Mouse (Mus musculus) liver, adult 2 months (tissue): ENCODE measurements around the gene Hoxa2. TPM values are rescaled to one million over a fixed set of nuclear protein-coding genes. Genes with fewer than 3 reads are reported as not detected.

Source experiments
- DNase-seq: peaks from one replicate; pipeline ENCODE4 v3.0.0-alpha.2; 2011; ENCODE audit warnings: low read depth, low spot score; ENCODE audit errors: extremely low read depth
- H3K27ac ChIP-seq: fragments of 200-500 bp; replicated peaks from 2 replicates; pipeline ENCODE4 v1.5.1; 2012; ENCODE audit warnings: low read depth, mild to moderate bottlenecking, control low read depth, inconsistent platforms, low read length; ENCODE audit not compliant: insufficient read depth
- H3K27me3 ChIP-seq: fragments of 200-500 bp; 2 replicates; pipeline ENCODE4 v1.6.1; 2012; ENCODE audit warnings: mild to moderate bottlenecking, moderate library complexity, low read length, inconsistent platforms; ENCODE audit not compliant: control insufficient read depth, insufficient read depth
- H3K36me3 ChIP-seq: fragments of 200-500 bp; 2 replicates; pipeline ENCODE4 v1.6.1; 2012; ENCODE audit warnings: low read length, inconsistent platforms; ENCODE audit not compliant: control insufficient read depth, insufficient read depth
- H3K4me1 ChIP-seq: fragments of 200-500 bp; 2 replicates; pipeline ENCODE4 v1.6.1; 2011; ENCODE audit warnings: low read length; ENCODE audit not compliant: control insufficient read depth, insufficient read depth
- H3K4me3 ChIP-seq: fragments of 200-500 bp; 2 replicates; pipeline ENCODE4 v1.5.1; 2011; ENCODE audit warnings: low read depth, mild to moderate bottlenecking, control low read depth, low read length, moderate library complexity; ENCODE audit not compliant: insufficient read depth
- H3K79me2 ChIP-seq: fragments of 200-500 bp; 2 replicates; pipeline ENCODE4 v1.6.1; 2012; ENCODE audit warnings: inconsistent platforms, mild to moderate bottlenecking, low read length, moderate library complexity; ENCODE audit not compliant: control insufficient read depth, insufficient read depth
- H3K9ac ChIP-seq: fragments of 200-500 bp; 2 replicates; pipeline ENCODE4 v1.6.1; 2012; ENCODE audit warnings: low read depth, mild to moderate bottlenecking, control low read depth, inconsistent platforms, low read length
- CTCF ChIP-seq: fragments of 200-500 bp; IDR thresholded peaks from 2 replicates; pipeline ENCODE4 v1.5.1; 2011; ENCODE audit warnings: low read depth, low read length, control low read depth
- POLR2A ChIP-seq: fragments of 200-500 bp; IDR thresholded peaks from 2 replicates; pipeline ENCODE4 v1.6.1; 2011; ENCODE audit warnings: low read length, control low read depth; ENCODE audit not compliant: insufficient read depth; ENCODE audit errors: extremely low read depth
- WGBS: fragments of 180-500 bp; shearing (Covaris S2); methylation state at CpG from one replicate; pipeline ENCODE4 v1.1.7; 2018; 5-methylcytosine and 5-hydroxymethylcytosine counted together
- polyA plus RNA-seq: library from polyadenylated mRNA; depleted of rRNA; stranded (reverse); fragments of >200 nt; gene quantifications from 2 replicates; pipeline ENCODE4 v1.2.3, GENCODE M21; 2012
- total RNA-seq: library from RNA; depleted of rRNA; stranded (reverse); fragments of >200 nt; gene quantifications from 2 replicates; pipeline ENCODE4 v1.2.3, GENCODE M21; 2014

Hoxa2 gene
- total and polyA plus RNA-seq, 2 experiments = 0.09 to 0.27 TPM

GRCm38 (mm10) chr6:52206882-52207683 is 42.5 kb upstream of the Hoxa2 start:
- Histone ChIP-seq H3K4me1 (no peaks in the 10 kb centered on the region; the same call in 1 of the 2 replicates), H3K79me2 (no peaks in the 10 kb centered on the region), H3K4me3 (no peak overlapping the region), H3K36me3 (no peaks in the 10 kb centered on the region), H3K9ac (no peak overlapping the region), H3K27ac (no peak overlapping the region), H3K27me3 (peaks cover 47% of the 10 kb centered on the region)
- WGBS = 28% methylated on average over 4 of the region's 4 CpGs
- no peak for DNase-seq
- TF ChIP-seq POLR2A (no peak), CTCF (no peak)

- Histone ChIP-seq H3K27me3 (peaks cover 37% of the 10 kb centered on the region), H3K27ac (no peak overlapping the region), H3K9ac (no peak overlapping the region), H3K4me3 (no peak overlapping the region), H3K36me3 (no peaks in the 10 kb centered on the region), H3K4me1 (no peaks in the 10 kb centered on the region; the same call in 1 of the 2 replicates), H3K79me2 (no peaks in the 10 kb centered on the region)
- no peak for TF ChIP-seq POLR2A
- no peak for TF ChIP-seq CTCF
- DNase-seq = no peak
- 21% methylated on average over 55 of the region's 55 CpGs for WGBS
Measured at GRCm38 (mm10) chr6:52205638-52206621, 41.3 kb upstream of the Hoxa2 start.

GRCm38 (mm10) chr6:52205221-52205620 is 40.6 kb upstream of the Hoxa2 start:
- H3K9ac ChIP-seq = no peak overlapping the region
- 25% methylated on average over 14 of the region's 14 CpGs for whole genome bisulfite sequencing
- no peaks in the 10 kb centered on the region; the same call in 1 of the 2 replicates for H3K4me1 ChIP-seq
- H3K79me2 ChIP-seq = no peaks in the 10 kb centered on the region
- H3K27me3 ChIP-seq = peaks cover 36% of the 10 kb centered on the region
- no peak overlapping the region for H3K4me3 ChIP-seq
- no peaks in the 10 kb centered on the region for H3K36me3 ChIP-seq
- H3K27ac ChIP-seq = no peak overlapping the region
- DNase-seq = no peak
- TF ChIP-seq CTCF (no peak), POLR2A (no peak)

GRCm38 (mm10) chr6:52204050-52204752 is 39.6 kb upstream of the Hoxa2 start, which contains the start of gene Hoxa5:
Gene Hoxa5 (minus strand): TSS chr6:52204587.
- peaks cover 36% of the 10 kb centered on the region for H3K27me3 ChIP-seq
- peak within 1 kb of the TSS; percentile 26 for H3K27ac ChIP-seq
- H3K9ac ChIP-seq = peak within 1 kb of the TSS; percentile 74
- no peaks in the 10 kb centered on the region; the same call in 1 of the 2 replicates for H3K4me1 ChIP-seq
- peak within 1 kb of the TSS; percentile 60 for H3K4me3 ChIP-seq
- TF ChIP-seq CTCF (peak; percentile 82), POLR2A (no peak)
- no peaks in the 10 kb centered on the region for H3K36me3 ChIP-seq
- H3K79me2 ChIP-seq = no peaks in the 10 kb centered on the region
- DNase-seq = peak; percentile 43
- WGBS = 4% methylated on average over 65 of the region's 65 CpGs

- DNase-seq = no peak
- Histone ChIP-seq H3K4me3 (peak overlapping the region; percentile 60), H3K27ac (peak overlapping the region; percentile 26), H3K9ac (peak overlapping the region; percentile 74), H3K27me3 (peaks cover 32% of the 10 kb centered on the region), H3K79me2 (no peaks in the 10 kb centered on the region), H3K36me3 (no peaks in the 10 kb centered on the region), H3K4me1 (no peaks in the 10 kb centered on the region; the same call in 1 of the 2 replicates)
- TF ChIP-seq CTCF = no peak
- TF ChIP-seq POLR2A = no peak
- WGBS = 4% methylated on average over 35 of the region's 46 CpGs
Measured at GRCm38 (mm10) chr6:52203371-52204049, 38.9 kb upstream of the Hoxa2 start.
